Mouse (Mus musculus): ENCODE measurements around the gene Slit3. TPM values are rescaled to one million over a fixed set of nuclear protein-coding genes. Genes with fewer than 3 reads are reported as not detected.

Slit3 gene
- total and polyA plus RNA-seq, 2 experiments from 2014 or later: 6.7 to 23.7 TPM

DNA sequence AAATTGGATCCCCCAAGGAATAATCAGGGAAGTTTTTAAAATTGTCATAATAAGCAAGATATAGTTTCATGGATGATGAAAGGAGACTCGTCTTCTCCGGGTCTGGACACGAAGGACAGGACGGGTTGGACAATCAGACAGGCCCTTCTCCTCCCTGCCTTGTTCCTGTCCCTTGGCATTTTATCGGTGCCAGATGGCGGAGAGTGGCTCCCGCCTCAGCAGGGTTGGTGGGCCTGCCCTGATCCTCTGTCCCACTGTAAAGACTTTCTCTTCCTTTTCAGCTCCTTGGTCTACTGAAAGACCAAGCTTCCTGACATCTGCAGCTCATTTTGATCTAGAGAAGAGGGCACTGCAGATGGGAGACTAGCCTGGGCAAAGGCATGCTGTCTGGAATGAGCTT is 34.3 kb downstream of the Slit3 start:
- no peak overlapping the region for H3K27ac ChIP-seq (ENCODE audit: low read depth)
- ATAC-seq (ENCODE audit: insufficient read depth, low read depth): no peak
- H3K27me3 ChIP-seq (ENCODE audit: control insufficient read depth, insufficient read depth, low read length): no peaks in the 10 kb centered on the region
- no peak for DNase-seq (ENCODE audit: low spot score)
- peaks cover 11% of the 10 kb centered on the region for H3K4me1 ChIP-seq (ENCODE audit: control insufficient read depth, insufficient read depth)
- TF ChIP-seq EP300 (IDR thresholded peaks at IDR 0.05; ENCODE audit: low read depth): no peak
- no peak overlapping the region for H3K4me3 ChIP-seq (ENCODE audit: low read depth, low read length)
- no peak overlapping the region for H3K9ac ChIP-seq (replicated peaks; ENCODE audit: low read depth, low read length)
- H3K9me3 ChIP-seq (replicated peaks; ENCODE audit: control insufficient read depth, low read length): no peaks in the 10 kb centered on the region
- H3K4me2 ChIP-seq (ENCODE audit: low read depth, low read length): no peak overlapping the region
- WGBS: 79% methylated on average over 7 of the region's 7 CpGs
- H3K36me3 ChIP-seq (replicated peaks; ENCODE audit: control insufficient read depth, insufficient read depth, low read length): no peaks in the 10 kb centered on the region

DNA sequence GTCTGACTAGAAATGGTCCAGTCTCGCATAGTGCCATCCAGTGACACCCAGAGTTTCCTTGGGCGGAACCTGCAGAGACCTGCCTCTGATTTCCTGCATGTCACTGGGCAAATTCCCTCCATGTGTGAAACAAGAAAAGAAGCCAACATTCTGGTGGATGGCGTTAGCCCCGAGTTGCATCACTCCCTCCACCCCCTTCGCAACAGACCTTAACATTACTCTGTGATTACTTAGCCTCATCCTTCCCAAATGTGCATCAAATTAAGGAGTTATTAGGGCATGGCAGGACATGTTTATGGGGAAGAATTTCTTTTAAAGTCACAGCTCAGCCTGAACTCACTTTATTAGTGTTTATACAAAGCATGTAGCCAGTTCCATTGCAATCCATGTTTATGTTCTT is 35.7 kb downstream of the Slit3 start:
- no peak for DNase-seq (ENCODE audit: low spot score)
- TF ChIP-seq EP300 (IDR thresholded peaks at IDR 0.05; ENCODE audit: low read depth) (no peak), CTCF (IDR thresholded peaks at IDR 0.05; ENCODE audit: low read depth) (no peak)
- ATAC-seq (ENCODE audit: insufficient read depth, low read depth): no peak
- 86% methylated on average over 5 of the region's 5 CpGs for WGBS
- no peak overlapping the region for H3K4me2 ChIP-seq (ENCODE audit: low read depth, low read length)
- peaks cover 11% of the 10 kb centered on the region for H3K4me1 ChIP-seq (ENCODE audit: control insufficient read depth, insufficient read depth)
- H3K27ac ChIP-seq (ENCODE audit: low read depth): no peak overlapping the region
- no peaks in the 10 kb centered on the region for H3K27me3 ChIP-seq (ENCODE audit: control insufficient read depth, insufficient read depth, low read length)
- H3K4me3 ChIP-seq (ENCODE audit: low read depth, low read length): no peak overlapping the region
- no peaks in the 10 kb centered on the region for H3K36me3 ChIP-seq (replicated peaks; ENCODE audit: control insufficient read depth, insufficient read depth, low read length)
- no peak overlapping the region for H3K9ac ChIP-seq (replicated peaks; ENCODE audit: low read depth, low read length)
- H3K9me3 ChIP-seq (replicated peaks; ENCODE audit: control insufficient read depth, low read length): no peaks in the 10 kb centered on the region

DNA sequence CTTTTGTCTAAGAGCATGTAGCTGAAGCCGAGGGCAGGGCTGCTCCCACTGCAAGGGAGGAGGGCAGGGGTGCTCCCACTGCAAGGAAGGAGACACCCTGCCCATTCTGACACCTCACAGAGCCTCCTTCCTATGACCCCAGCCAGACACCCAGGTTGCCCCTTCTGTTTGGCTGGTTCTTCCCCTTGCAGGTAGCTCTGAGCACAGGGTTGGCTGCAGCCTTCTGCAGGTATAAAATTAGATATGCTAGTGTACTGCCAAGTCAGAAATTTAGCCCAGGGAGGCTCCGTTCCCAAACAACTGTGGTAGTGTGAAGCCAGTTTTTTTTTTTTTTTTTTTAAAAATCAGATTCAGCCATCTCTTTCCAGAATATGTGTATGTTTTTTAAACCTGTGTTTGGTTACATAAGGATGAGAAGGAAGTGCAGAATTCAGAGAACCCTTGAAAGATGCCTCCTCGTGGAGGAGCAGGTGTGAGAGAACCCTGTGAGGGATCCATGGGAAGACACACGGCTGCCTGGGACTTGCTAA is 39.7 kb downstream of the Slit3 start:
- Histone ChIP-seq H3K27me3 (ENCODE audit: control insufficient read depth, insufficient read depth, low read length) (no peaks in the 10 kb centered on the region), H3K4me2 (ENCODE audit: low read depth, low read length) (no peak overlapping the region), H3K9me3 (replicated peaks; ENCODE audit: control insufficient read depth, low read length) (no peaks in the 10 kb centered on the region), H3K9ac (replicated peaks; ENCODE audit: low read depth, low read length) (no peak overlapping the region), H3K4me3 (ENCODE audit: low read depth, low read length) (no peak overlapping the region), H3K36me3 (replicated peaks; ENCODE audit: control insufficient read depth, insufficient read depth, low read length) (no peaks in the 10 kb centered on the region), H3K27ac (ENCODE audit: low read depth) (no peak overlapping the region), H3K4me1 (ENCODE audit: control insufficient read depth, insufficient read depth) (no peaks in the 10 kb centered on the region)
- TF ChIP-seq EP300 (IDR thresholded peaks at IDR 0.05; ENCODE audit: low read depth) (no peak), CTCF (IDR thresholded peaks at IDR 0.05; ENCODE audit: low read depth) (no peak)
- no peak for ATAC-seq (ENCODE audit: insufficient read depth, low read depth)
- DNase-seq (ENCODE audit: low spot score): no peak
- WGBS: 77% methylated on average over 4 of the region's 4 CpGs

DNA sequence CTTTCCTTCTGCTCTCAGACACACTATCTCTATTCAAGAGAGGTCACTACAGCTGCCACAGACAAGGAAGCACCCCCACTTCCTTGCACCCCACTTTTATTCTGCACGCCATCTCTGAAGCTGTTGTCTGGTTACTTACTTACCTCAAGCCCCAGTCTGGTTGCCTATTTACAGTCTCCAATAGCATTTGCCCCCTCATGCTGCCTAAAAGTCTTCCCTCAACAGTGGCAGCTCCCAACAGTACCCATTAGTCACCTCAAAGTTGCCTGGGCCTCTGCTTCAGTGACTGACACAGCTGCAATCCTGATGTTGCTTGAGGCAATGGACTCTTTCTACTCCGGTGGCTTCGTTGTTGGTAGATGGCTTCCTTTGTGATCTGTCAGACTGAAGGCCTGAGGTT is 42.4 kb downstream of the Slit3 start:
- Histone ChIP-seq H3K27ac (ENCODE audit: low read depth) (no peak overlapping the region), H3K4me3 (ENCODE audit: low read depth, low read length) (no peak overlapping the region), H3K4me2 (ENCODE audit: low read depth, low read length) (no peak overlapping the region), H3K4me1 (ENCODE audit: control insufficient read depth, insufficient read depth) (no peaks in the 10 kb centered on the region), H3K27me3 (ENCODE audit: control insufficient read depth, insufficient read depth, low read length) (no peaks in the 10 kb centered on the region), H3K9ac (replicated peaks; ENCODE audit: low read depth, low read length) (no peak overlapping the region), H3K36me3 (replicated peaks; ENCODE audit: control insufficient read depth, insufficient read depth, low read length) (no peaks in the 10 kb centered on the region), H3K9me3 (replicated peaks; ENCODE audit: control insufficient read depth, low read length) (no peaks in the 10 kb centered on the region)
- TF ChIP-seq EP300 (IDR thresholded peaks at IDR 0.05; ENCODE audit: low read depth) (no peak), CTCF (IDR thresholded peaks at IDR 0.05; ENCODE audit: low read depth) (no peak)
- no peak for DNase-seq (ENCODE audit: low spot score)
- ATAC-seq (ENCODE audit: insufficient read depth, low read depth): no peak
- WGBS: 93% methylated on average over 3 of the region's 3 CpGs

DNA sequence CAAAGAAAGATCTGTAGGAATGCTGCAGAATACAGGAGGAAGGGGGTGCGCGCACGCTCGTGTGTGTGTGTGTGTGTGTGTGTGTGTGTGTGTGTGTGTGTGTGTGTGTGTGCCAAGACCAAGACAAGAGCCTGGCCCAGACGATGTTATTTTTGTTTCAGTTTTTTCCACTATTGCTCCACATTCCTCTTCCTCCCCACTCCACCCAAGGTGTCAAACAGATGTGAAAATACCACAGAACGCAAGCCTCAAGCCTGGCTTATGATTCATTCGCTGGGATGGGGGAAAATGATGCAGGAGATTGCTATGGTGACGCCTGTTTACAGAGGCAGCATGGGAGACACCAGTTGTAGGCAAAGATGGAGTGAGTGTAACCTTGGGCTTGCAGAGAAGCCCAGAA is 46.2 kb downstream of the Slit3 start:
- H3K4me1 ChIP-seq (ENCODE audit: control insufficient read depth, insufficient read depth): no peaks in the 10 kb centered on the region
- no peak for DNase-seq (ENCODE audit: low spot score)
- TF ChIP-seq EP300 (IDR thresholded peaks at IDR 0.05; ENCODE audit: low read depth) (no peak), CTCF (IDR thresholded peaks at IDR 0.05; ENCODE audit: low read depth) (no peak)
- H3K4me2 ChIP-seq (ENCODE audit: low read depth, low read length): no peak overlapping the region
- 71% methylated on average over 8 of the region's 8 CpGs for WGBS
- no peak overlapping the region for H3K27ac ChIP-seq (ENCODE audit: low read depth)
- H3K9me3 ChIP-seq (replicated peaks; ENCODE audit: control insufficient read depth, low read length): no peaks in the 10 kb centered on the region
- H3K27me3 ChIP-seq (ENCODE audit: control insufficient read depth, insufficient read depth, low read length): no peaks in the 10 kb centered on the region
- ATAC-seq (ENCODE audit: insufficient read depth, low read depth): no peak
- H3K4me3 ChIP-seq (ENCODE audit: low read depth, low read length): no peak overlapping the region
- H3K9ac ChIP-seq (replicated peaks; ENCODE audit: low read depth, low read length): no peak overlapping the region
- no peaks in the 10 kb centered on the region for H3K36me3 ChIP-seq (replicated peaks; ENCODE audit: control insufficient read depth, insufficient read depth, low read length)

DNA sequence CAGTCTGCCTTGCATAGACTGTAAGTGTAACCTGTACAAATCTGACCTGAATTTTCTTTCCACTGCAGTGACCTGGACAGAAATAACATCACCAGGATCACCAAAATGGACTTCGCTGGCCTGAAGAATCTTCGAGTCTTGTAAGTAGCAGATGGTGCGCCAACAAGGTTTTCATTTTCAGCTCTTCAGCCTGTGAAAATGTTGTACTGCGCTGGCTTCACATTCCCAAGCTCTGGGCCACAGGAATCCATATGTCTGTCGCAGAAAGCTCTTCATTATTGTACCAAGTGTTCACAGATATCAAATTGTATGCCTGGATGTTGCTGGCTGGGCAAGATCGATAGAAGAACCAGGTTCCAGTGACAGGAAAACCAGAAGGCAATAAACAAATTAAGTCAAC is 50.5 kb downstream of the Slit3 start:
- H3K36me3 ChIP-seq (replicated peaks; ENCODE audit: control insufficient read depth, insufficient read depth, low read length): no peaks in the 10 kb centered on the region
- no peak overlapping the region for H3K27ac ChIP-seq (ENCODE audit: low read depth)
- no peaks in the 10 kb centered on the region for H3K4me1 ChIP-seq (ENCODE audit: control insufficient read depth, insufficient read depth)
- no peak overlapping the region for H3K4me3 ChIP-seq (ENCODE audit: low read depth, low read length)
- no peak for TF ChIP-seq EP300 (IDR thresholded peaks at IDR 0.05; ENCODE audit: low read depth)
- H3K27me3 ChIP-seq (ENCODE audit: control insufficient read depth, insufficient read depth, low read length): no peaks in the 10 kb centered on the region
- no peaks in the 10 kb centered on the region for H3K9me3 ChIP-seq (replicated peaks; ENCODE audit: control insufficient read depth, low read length)
- DNase-seq (ENCODE audit: low spot score) (no peak), ATAC-seq (ENCODE audit: insufficient read depth, low read depth) (no peak)
- 85% methylated on average over 6 of the region's 6 CpGs for WGBS
- H3K9ac ChIP-seq (replicated peaks; ENCODE audit: low read depth, low read length): no peak overlapping the region
- no peak overlapping the region for H3K4me2 ChIP-seq (ENCODE audit: low read depth, low read length)
